Mouse (Mus musculus): ENCODE data around the gene Gm27021. TPM values are rescaled to one million over a fixed set of nuclear protein-coding genes. Genes with fewer than 3 reads are reported as not detected.

Gene Gm27021
- polyA plus RNA-seq (2016; fragmentation: Nextera tagmentation; extraction: Ambion mirVana) = 3.2 and 4.0 TPM in 2 replicates

GRCm38 (mm10) chr8:120667561-120668373 lies at the start of gene Gm27021, which contains the start of gene Cox4i1:
Gene Gm27021 (minus strand): TSS chr8:120668079.
Gene Cox4i1 (plus strand): TSS chr8:120668222.
- WGBS = under 1% methylated on average over 104 of the region's 105 CpGs
- Histone ChIP-seq H3K9me3 (no peaks in the 10 kb centered on the region), H3K27ac (peak within 1 kb of the TSS; percentile 95), H3K36me3 (replicated peaks) (peaks cover 56% of the 10 kb centered on the region), H3K27me3 (ENCODE audit: poor library complexity, severe bottlenecking) (no peaks in the 10 kb centered on the region), H3K4me3 (peak within 1 kb of the TSS; percentile 94), H3K4me1 (peaks cover 67% of the 10 kb centered on the region)
- peak; percentile 96 for DNase-seq (ENCODE audit: extremely low spot score, low spot score)

GRCm38 (mm10) chr8:120715996-120716680 lies 48.3 kb upstream of the Gm27021 start:
- H3K27me3 ChIP-seq (ENCODE audit: poor library complexity, severe bottlenecking) = no peaks in the 10 kb centered on the region
- H3K36me3 ChIP-seq (replicated peaks) = no peaks in the 10 kb centered on the region
- DNase-seq (ENCODE audit: extremely low spot score, low spot score) = no peak
- WGBS = 82% methylated on average over 15 of the region's 15 CpGs
- H3K4me3 ChIP-seq = no peak overlapping the region
- no peaks in the 10 kb centered on the region for H3K9me3 ChIP-seq
- H3K27ac ChIP-seq = no peak overlapping the region
- H3K4me1 ChIP-seq = no peaks in the 10 kb centered on the region

GRCm38 (mm10) chr8:120715200-120715599 lies 47.3 kb upstream of the Gm27021 start:
- Histone ChIP-seq H3K9me3 (no peaks in the 10 kb centered on the region), H3K36me3 (replicated peaks) (no peaks in the 10 kb centered on the region), H3K27me3 (ENCODE audit: poor library complexity, severe bottlenecking) (no peaks in the 10 kb centered on the region), H3K4me3 (no peak overlapping the region), H3K4me1 (no peaks in the 10 kb centered on the region), H3K27ac (no peak overlapping the region)
- DNase-seq (ENCODE audit: extremely low spot score, low spot score) = no peak
- 87% methylated on average over 6 of the region's 6 CpGs for WGBS

GRCm38 (mm10) chr8:120709176-120709575 lies 41.3 kb upstream of the Gm27021 start:
- 90% methylated on average over 10 of the region's 10 CpGs for WGBS
- Histone ChIP-seq H3K4me3 (no peak overlapping the region), H3K9me3 (no peaks in the 10 kb centered on the region), H3K36me3 (replicated peaks) (no peaks in the 10 kb centered on the region), H3K27ac (no peak overlapping the region), H3K4me1 (no peaks in the 10 kb centered on the region), H3K27me3 (ENCODE audit: poor library complexity, severe bottlenecking) (no peaks in the 10 kb centered on the region)
- DNase-seq (ENCODE audit: extremely low spot score, low spot score) = no peak

GRCm38 (mm10) chr8:120706193-120706592 lies 38.3 kb upstream of the Gm27021 start:
- Histone ChIP-seq H3K4me3 (no peak overlapping the region), H3K36me3 (replicated peaks) (no peaks in the 10 kb centered on the region), H3K27ac (no peak overlapping the region), H3K27me3 (ENCODE audit: poor library complexity, severe bottlenecking) (peaks cover 9% of the 10 kb centered on the region; the same call in 1 of the 2 replicates), H3K4me1 (no peaks in the 10 kb centered on the region), H3K9me3 (no peaks in the 10 kb centered on the region)
- DNase-seq (ENCODE audit: extremely low spot score, low spot score) = no peak
- 86% methylated on average over 3 of the region's 3 CpGs for WGBS

- H3K36me3 ChIP-seq (replicated peaks) = no peaks in the 10 kb centered on the region
- peaks cover 9% of the 10 kb centered on the region; the same call in 1 of the 2 replicates for H3K27me3 ChIP-seq (ENCODE audit: poor library complexity, severe bottlenecking)
- no peak overlapping the region for H3K27ac ChIP-seq
- H3K9me3 ChIP-seq = no peaks in the 10 kb centered on the region
- DNase-seq (ENCODE audit: extremely low spot score, low spot score) = no peak
- H3K4me3 ChIP-seq = no peak overlapping the region
- WGBS = 84% methylated on average over 15 of the region's 15 CpGs
- H3K4me1 ChIP-seq = no peaks in the 10 kb centered on the region
These were observed 37.3 kb upstream of the Gm27021 start for GRCm38 (mm10) chr8:120705163-120705562.

GRCm38 (mm10) chr8:120704203-120704602 lies 36.3 kb upstream of the Gm27021 start:
- peaks cover 9% of the 10 kb centered on the region; the same call in 1 of the 2 replicates for H3K27me3 ChIP-seq (ENCODE audit: poor library complexity, severe bottlenecking)
- no peak for DNase-seq (ENCODE audit: extremely low spot score, low spot score)
- no peak overlapping the region for H3K27ac ChIP-seq
- H3K9me3 ChIP-seq = no peaks in the 10 kb centered on the region
- no peaks in the 10 kb centered on the region for H3K4me1 ChIP-seq
- no peak overlapping the region for H3K4me3 ChIP-seq
- 81% methylated on average over 9 of the region's 9 CpGs for WGBS
- no peaks in the 10 kb centered on the region for H3K36me3 ChIP-seq (replicated peaks)

- DNase-seq (ENCODE audit: extremely low spot score, low spot score) = no peak
- Histone ChIP-seq H3K27ac (no peak overlapping the region), H3K4me1 (no peaks in the 10 kb centered on the region), H3K4me3 (no peak overlapping the region), H3K36me3 (replicated peaks) (no peaks in the 10 kb centered on the region), H3K27me3 (ENCODE audit: poor library complexity, severe bottlenecking) (peaks cover 9% of the 10 kb centered on the region; the same call in 1 of the 2 replicates), H3K9me3 (peaks cover 7% of the 10 kb centered on the region; the same call in 1 of the 2 replicates)
- 75% methylated on average over 19 of the region's 19 CpGs for WGBS
These were observed 34.0 kb upstream of the Gm27021 start for GRCm38 (mm10) chr8:120701758-120702465.

GRCm38 (mm10) chr8:120700053-120700452 lies 32.2 kb upstream of the Gm27021 start:
- WGBS = 86% methylated on average over 4 of the region's 4 CpGs
- H3K9me3 ChIP-seq = peaks cover 7% of the 10 kb centered on the region; the same call in 1 of the 2 replicates
- peaks cover 9% of the 10 kb centered on the region; the same call in 1 of the 2 replicates for H3K27me3 ChIP-seq (ENCODE audit: poor library complexity, severe bottlenecking)

GRCm38 (mm10) chr8:120699565-120699964 lies 31.7 kb upstream of the Gm27021 start:
- 85% methylated on average over 2 of the region's 2 CpGs for WGBS
- Histone ChIP-seq H3K27me3 (ENCODE audit: poor library complexity, severe bottlenecking) (peaks cover 9% of the 10 kb centered on the region; the same call in 1 of the 2 replicates), H3K4me1 (peaks cover 6% of the 10 kb centered on the region; the same call in 1 of the 2 replicates), H3K4me3 (no peak overlapping the region), H3K9me3 (peaks cover 7% of the 10 kb centered on the region; the same call in 1 of the 2 replicates), H3K27ac (0 out of 2 replicates have a peak overlapping the region, but pooled peaks have one; percentile 6), H3K36me3 (replicated peaks) (no peaks in the 10 kb centered on the region)
- DNase-seq (ENCODE audit: extremely low spot score, low spot score) = no peak

More at GRCm38 (mm10) chr8:120700053-120700452, 32.2 kb upstream of the Gm27021 start:
- H3K4me3 ChIP-seq = no peak overlapping the region
- 0 out of 2 replicates have a peak overlapping the region, but pooled peaks have one; percentile 6 for H3K27ac ChIP-seq
- DNase-seq (ENCODE audit: extremely low spot score, low spot score) = no peak
- H3K4me1 ChIP-seq = peaks cover 5% of the 10 kb centered on the region; the same call in 1 of the 2 replicates
- no peaks in the 10 kb centered on the region for H3K36me3 ChIP-seq (replicated peaks)

- no peaks in the 10 kb centered on the region for H3K36me3 ChIP-seq (replicated peaks)
- H3K27me3 ChIP-seq (ENCODE audit: poor library complexity, severe bottlenecking) = peaks cover 9% of the 10 kb centered on the region; the same call in 1 of the 2 replicates
- no peak for DNase-seq (ENCODE audit: extremely low spot score, low spot score)
- no peak overlapping the region for H3K4me3 ChIP-seq
- WGBS = 84% methylated on average over 6 of the region's 6 CpGs
- no peak overlapping the region for H3K27ac ChIP-seq
- H3K4me1 ChIP-seq = peaks cover 11% of the 10 kb centered on the region
- peaks cover 7% of the 10 kb centered on the region; the same call in 1 of the 2 replicates for H3K9me3 ChIP-seq
These were observed 31.2 kb upstream of the Gm27021 start for GRCm38 (mm10) chr8:120699079-120699478.

GRCm38 (mm10) chr8:120698426-120698825 lies 30.5 kb upstream of the Gm27021 start:
- peaks cover 7% of the 10 kb centered on the region; the same call in 1 of the 2 replicates for H3K9me3 ChIP-seq
- H3K27me3 ChIP-seq (ENCODE audit: poor library complexity, severe bottlenecking) = peaks cover 9% of the 10 kb centered on the region; the same call in 1 of the 2 replicates
- DNase-seq (ENCODE audit: extremely low spot score, low spot score) = no peak
- WGBS = 95% methylated on average over 7 of the region's 7 CpGs
- no peaks in the 10 kb centered on the region for H3K36me3 ChIP-seq (replicated peaks)
- H3K27ac ChIP-seq = no peak overlapping the region
- H3K4me1 ChIP-seq = peaks cover 14% of the 10 kb centered on the region
- no peak overlapping the region for H3K4me3 ChIP-seq

Measured in forebrain, embryonic 10.5 days (tissue).